Mouse (Mus musculus): ENCODE data around the gene Dnah6. TPM values are rescaled to one million over a fixed set of nuclear protein-coding genes. Genes with fewer than 3 reads are reported as not detected.

The Dnah6 gene
- polyA plus RNA-seq, 1 experiment from 2014 or later: 0.14 TPM

Other genes starting within 250 kb of the Dnah6 start
- gene Suclg1, start 26.7 kb upstream of the Dnah6 start, polyA plus RNA-seq (2014; fragmentation: Nextera tagmentation; extraction: Ambion mirVana): 329 and 333 TPM in 2 replicates
- gene 4931417E11Rik, start 248.0 kb upstream of the Dnah6 start, polyA plus RNA-seq (2014; fragmentation: Nextera tagmentation; extraction: Ambion mirVana): not detected in 2 replicates